Mouse (Mus musculus) lung, postnatal 10 days (tissue): ENCODE data around the gene Kcnip2.

ENCODE experiments used
- DNase-seq: peaks from one replicate; pipeline ENCODE4 v3.0.0; 2021

Gene Kcnip2

GRCm38 (mm10) chr19:45815831-45816405 is at the start of gene Kcnip2:
TSS of gene Kcnip2 (minus strand) at chr19:45816061.
- peak; percentile 65 for DNase-seq

- no peak for DNase-seq
These were observed 39.5 kb upstream of the Kcnip2 start for GRCm38 (mm10) chr19:45855284-45855920.

GRCm38 (mm10) chr19:45854521-45854920 is 38.7 kb upstream of the Kcnip2 start:
- DNase-seq, result no peak

GRCm38 (mm10) chr19:45847733-45848093 is 31.9 kb upstream of the Kcnip2 start:
- no peak for DNase-seq

- DNase-seq, result peak; percentile 36
These were observed 31.3 kb upstream of the Kcnip2 start for GRCm38 (mm10) chr19:45847016-45847732.

GRCm38 (mm10) chr19:45844209-45844608 is 28.3 kb upstream of the Kcnip2 start:
- no peak for DNase-seq

- no peak for DNase-seq
These were observed 27.6 kb upstream of the Kcnip2 start for GRCm38 (mm10) chr19:45843424-45843823.

GRCm38 (mm10) chr19:45837050-45837994 is 21.5 kb upstream of the Kcnip2 start:
- no peak for DNase-seq

GRCm38 (mm10) chr19:45835490-45835889 is 19.6 kb upstream of the Kcnip2 start:
- no peak for DNase-seq

GRCm38 (mm10) chr19:45833665-45834064 is 17.8 kb upstream of the Kcnip2 start:
- no peak for DNase-seq

- no peak for DNase-seq
These were observed 14.8 kb upstream of the Kcnip2 start for GRCm38 (mm10) chr19:45830679-45831078.

- DNase-seq, result no peak
These were observed 11.9 kb upstream of the Kcnip2 start for GRCm38 (mm10) chr19:45827736-45828135.

GRCm38 (mm10) chr19:45827125-45827524 is 11.3 kb upstream of the Kcnip2 start:
- DNase-seq, result no peak

GRCm38 (mm10) chr19:45826146-45826545 is 10.3 kb upstream of the Kcnip2 start:
- DNase-seq, result no peak

- no peak for DNase-seq
These were observed 6.0 kb upstream of the Kcnip2 start for GRCm38 (mm10) chr19:45821832-45822231.

GRCm38 (mm10) chr19:45817816-45818490 is 2.1 kb upstream of the Kcnip2 start:
- DNase-seq, result peak; percentile 68

- no peak for DNase-seq
These were observed 866 bp upstream of the Kcnip2 start for GRCm38 (mm10) chr19:45816727-45817126.

GRCm38 (mm10) chr19:45815170-45815569 is 691 bp downstream of the Kcnip2 start:
- DNase-seq, result no peak

GRCm38 (mm10) chr19:45813801-45814200 is 2.1 kb downstream of the Kcnip2 start:
- DNase-seq, result no peak

GRCm38 (mm10) chr19:45813263-45813662 is 2.6 kb downstream of the Kcnip2 start:
- peak; percentile 91 for DNase-seq

GRCm38 (mm10) chr19:45812673-45813252 is 3.1 kb downstream of the Kcnip2 start:
- no peak for DNase-seq

GRCm38 (mm10) chr19:45812115-45812514 is 3.7 kb downstream of the Kcnip2 start:
- peak; percentile 68 for DNase-seq
